12 mouse cellular contexts compared by ENCODE assay signal in the genomic region with DNA sequence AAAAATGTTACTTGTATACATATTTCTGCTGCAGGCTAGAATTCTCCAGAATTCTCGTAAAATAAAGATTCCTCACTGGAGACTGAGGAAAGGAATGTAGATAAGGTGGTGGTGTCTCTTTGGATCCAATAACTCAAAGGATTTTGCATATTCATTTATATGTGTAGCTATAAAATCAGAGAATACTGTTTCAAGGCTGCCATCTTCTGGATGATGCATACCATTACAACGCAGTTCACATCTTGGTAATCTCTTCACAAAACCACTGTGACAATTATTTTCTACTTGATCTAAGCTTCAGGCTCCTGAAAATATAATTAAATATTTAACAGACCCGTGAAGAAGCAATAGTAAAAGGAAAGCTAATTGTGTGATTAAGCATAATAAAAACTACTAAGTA. TPM values are rescaled to one million over a fixed set of nuclear protein-coding genes. Genes with fewer than 3 reads are reported as not detected.
A peak's percentile ranks its signal among the peaks of the same experiment; 100 is the strongest.
DNase-seq lines count a peak whose midpoint lies in the region; ATAC-seq and TF ChIP-seq lines count a peak whose summit lies in the region.
"Had no signal": no experiment of that assay in that cellular context is flagged by ENCODE, and none has a peak within 500 bp of the region (broad histone marks: within the 10 kb centered on the region; RNA-seq: fewer than 3 reads in every experiment).

No protein-coding gene starts in this region.

- H3K27me3 ChIP-seq in liver, adult 2 months (ENCODE audit: control insufficient read depth, insufficient read depth, low read length), result no peaks in the 10 kb centered on the region
- no peaks in the 10 kb centered on the region for H3K27me3 ChIP-seq in midbrain, postnatal 0 days (ENCODE audit: insufficient read depth, low read length)

- H3K9ac ChIP-seq in liver, adult 2 months (ENCODE audit: low read depth, low read length), result no peak overlapping the region
- no peak overlapping the region for H3K9ac ChIP-seq in midbrain, postnatal 0 days (replicated peaks; ENCODE audit: low read length, poor library complexity, severe bottlenecking)

- H3K27ac ChIP-seq in liver, adult 2 months (replicated peaks; ENCODE audit: insufficient read depth, low read depth, low read length), result no peak overlapping the region
- no peak overlapping the region for H3K27ac ChIP-seq in midbrain, postnatal 0 days (ENCODE audit: low read depth, low read length)

- H3K79me2 ChIP-seq in liver, adult 2 months (ENCODE audit: control insufficient read depth, insufficient read depth, low read length), result no peaks in the 10 kb centered on the region

- H3K36me3 ChIP-seq in liver, adult 2 months (ENCODE audit: control insufficient read depth, insufficient read depth, low read length), result no peaks in the 10 kb centered on the region
- H3K36me3 ChIP-seq in midbrain, postnatal 0 days (ENCODE audit: insufficient read depth, low read length), result no peaks in the 10 kb centered on the region

- peak; percentile 29; the same call in 1 of the 2 replicates for TF ChIP-seq CTCF in liver, adult 2 months (IDR thresholded peaks at IDR 0.05; ENCODE audit: low read depth, low read length)
- peak; percentile 81 for TF ChIP-seq CTCF in midbrain, postnatal 0 days (IDR thresholded peaks at IDR 0.05)

- no peak for ATAC-seq in cerebellum, adult (ENCODE audit: insufficient number of reproducible peaks, low FRiP score, low TSS enrichment)
- no peak for ATAC-seq in midbrain, postnatal 0 days (ENCODE audit: low FRiP score)

- no peaks in the 10 kb centered on the region for H3K9me3 ChIP-seq in midbrain, postnatal 0 days (ENCODE audit: low read length)

- DNase-seq in cerebellum, postnatal 10 days, result peak; percentile 30 to 71
- peak; percentile 9 for DNase-seq in liver, adult 2 months (ENCODE audit: extremely low read depth, low read depth, low spot score)
- no peak for DNase-seq in liver
- peak; percentile 67 for DNase-seq in embryo, embryonic 11 days
- DNase-seq in midbrain, postnatal 0 days (ENCODE audit: low spot score), result peak; percentile 87
- no peak for DNase-seq in urinary bladder, postnatal 14 days (ENCODE audit: low spot score)
- DNase-seq in spleen, postnatal 10 days (ENCODE audit: low spot score in 2 of 2), result no peak
- DNase-seq: gastrocnemius, postnatal 25 days; thymus, postnatal 25 days had no signal

- TF ChIP-seq POLR2A in liver, adult 2 months (IDR thresholded peaks at IDR 0.05; ENCODE audit: extremely low read depth, insufficient read depth, low read length), result no peak

- WGBS in liver, adult 2 months, result 15% methylated on average over 3 of the region's 3 CpGs
- WGBS in midbrain, postnatal 0 days, result 7% methylated on average over 3 of the region's 3 CpGs

- H3K4me2 ChIP-seq in midbrain, postnatal 0 days (ENCODE audit: low read depth, low read length, poor library complexity, severe bottlenecking), result no peak overlapping the region

- H3K4me3 ChIP-seq in liver, adult 2 months (ENCODE audit: insufficient read depth, low read depth, low read length), result no peak overlapping the region
- H3K4me3 ChIP-seq in midbrain, postnatal 0 days (ENCODE audit: low read depth, low read length), result no peak overlapping the region
- H3K4me3 ChIP-seq: myocyte had no signal

- no peaks in the 10 kb centered on the region for H3K4me1 ChIP-seq in liver, adult 2 months (ENCODE audit: control insufficient read depth, insufficient read depth, low read length)
- H3K4me1 ChIP-seq in midbrain, postnatal 0 days (ENCODE audit: insufficient read depth, low read length), result no peaks in the 10 kb centered on the region

RNA-seq across cellular contexts. Expression of a gene that starts 6.6 kb away (rescaled TPM):
- total RNA-seq in liver, adult 2 months (2014; rRNA removed), result not detected in 2 replicates
- polyA plus RNA-seq in liver, adult 2 months (2012; rRNA removed), result not detected in 2 replicates
- not detected in 2 replicates for total RNA-seq in midbrain, postnatal 0 days (2014; rRNA removed)
- not detected in 2 replicates for polyA plus RNA-seq in midbrain, postnatal 0 days (2015; fragmentation: Nextera tagmentation; extraction: Ambion mirVana)
- total RNA-seq: gastrocnemius, postnatal 25 days; layer of hippocampus, adult 8-10 months had no signal
- polyA plus RNA-seq: myocyte had no signal

Comparison
In these comparisons a context has a peak if more than half of its experiments do, and no peak if none do; other contexts are left out.
1. DNase-seq: peak in cerebellum, postnatal 10 days (2 of 2), liver, adult 2 months (single experiment), embryo, embryonic 11 days (single experiment) and midbrain, postnatal 0 days (single experiment); none in liver (single experiment), urinary bladder, postnatal 14 days (single experiment) and spleen, postnatal 10 days (0 of 2).